ENCODE assay signal across 17 mouse cellular contexts in the genomic region with DNA sequence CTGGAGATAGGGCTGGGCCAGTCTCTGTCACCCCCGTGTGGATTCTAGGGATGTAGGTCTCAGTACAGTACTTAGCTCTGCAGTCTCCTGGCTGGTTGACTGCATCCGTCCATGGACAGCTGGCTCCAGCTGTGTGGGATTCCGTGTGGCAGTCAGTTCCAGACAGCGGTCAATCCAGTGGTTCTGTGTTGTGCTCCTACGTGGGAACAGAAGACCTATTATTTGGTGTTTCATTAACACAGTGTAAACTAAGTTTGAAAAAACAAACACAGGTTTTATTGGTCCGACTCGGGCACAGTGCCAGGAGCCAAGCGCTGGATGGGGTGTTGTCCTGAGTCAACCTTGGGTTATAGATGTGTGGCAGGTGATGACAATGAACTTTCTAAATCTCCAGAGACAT. TPM values are rescaled to one million over a fixed set of nuclear protein-coding genes. Genes with fewer than 3 reads are reported as not detected.
DNase-seq lines count a peak whose midpoint lies in the region; ATAC-seq and TF ChIP-seq lines count a peak whose summit lies in the region.
"Had no signal": no experiment of that assay in that cellular context is flagged by ENCODE, and none has a peak within 500 bp of the region (broad histone marks: within the 10 kb centered on the region; RNA-seq: fewer than 3 reads in every experiment).

No protein-coding gene starts in this region.

- H3K4me3 ChIP-seq in liver, embryonic 13.5 days (replicated peaks): no peak overlapping the region
- H3K4me3 ChIP-seq in intestine, embryonic 16.5 days (ENCODE audit: low read length): no peak overlapping the region
- H3K4me3 ChIP-seq in limb, embryonic 12.5 days (replicated peaks): no peak overlapping the region
- H3K4me3 ChIP-seq in small intestine, adult 2 months (ENCODE audit: low read depth, low read length): peak overlapping the region; percentile 37
- H3K4me3 ChIP-seq: heart, adult 2 months; midbrain, embryonic 15.5 days; neural tube, embryonic 12.5 days had no signal

- H3K9ac ChIP-seq in liver, embryonic 13.5 days: no peak overlapping the region
- no peak overlapping the region for H3K9ac ChIP-seq in intestine, embryonic 16.5 days (ENCODE audit: low read depth, low read length)
- H3K9ac ChIP-seq in limb, embryonic 12.5 days (replicated peaks): no peak overlapping the region
- H3K9ac ChIP-seq: midbrain, embryonic 15.5 days; neural tube, embryonic 12.5 days had no signal

- peaks cover 43% of the 10 kb centered on the region for H3K27me3 ChIP-seq in liver, embryonic 13.5 days
- H3K27me3 ChIP-seq in intestine, embryonic 16.5 days (replicated peaks; ENCODE audit: control insufficient read depth, insufficient read depth, low read length): no peaks in the 10 kb centered on the region
- H3K27me3 ChIP-seq in limb, embryonic 12.5 days: peaks cover 28% of the 10 kb centered on the region
- H3K27me3 ChIP-seq in small intestine, adult 2 months (ENCODE audit: control insufficient read depth, insufficient read depth, low read length): no peaks in the 10 kb centered on the region
- H3K27me3 ChIP-seq: CH12.LX, Patski had no signal

- TF ChIP-seq POLR2A in small intestine, adult 2 months (IDR thresholded peaks at IDR 0.05; ENCODE audit: low read depth, low read length): no peak

- H3K36me3 ChIP-seq in liver, embryonic 13.5 days: no peaks in the 10 kb centered on the region
- no peaks in the 10 kb centered on the region for H3K36me3 ChIP-seq in intestine, embryonic 16.5 days (ENCODE audit: control insufficient read depth, insufficient read depth, low read length)
- H3K36me3 ChIP-seq in limb, embryonic 12.5 days: no peaks in the 10 kb centered on the region
- peaks cover 3% of the 10 kb centered on the region; the same call in 1 of the 2 replicates for H3K36me3 ChIP-seq in small intestine, adult 2 months (ENCODE audit: control insufficient read depth, insufficient read depth, low read length)
- H3K36me3 ChIP-seq: midbrain, embryonic 15.5 days; neural tube, embryonic 12.5 days had no signal

- peak; percentile 31; the same call in 1 of the 2 replicates for ATAC-seq in liver, embryonic 13.5 days (ENCODE audit: low read depth)
- ATAC-seq in intestine, embryonic 16.5 days: peak; percentile 75
- peak; percentile 29; the same call in 1 of the 2 replicates for ATAC-seq in limb, embryonic 12.5 days (ENCODE audit: insufficient number of reproducible peaks, insufficient read depth, low FRiP score, low TSS enrichment, low read depth)
- ATAC-seq: midbrain, embryonic 15.5 days; Patski had no signal

- TF ChIP-seq CTCF in small intestine, adult 2 months (IDR thresholded peaks at IDR 0.05; ENCODE audit: extremely low read depth, insufficient read length, insufficient replicate concordance, low read depth, low read length): no peak

- WGBS in liver, embryonic 13.5 days (ENCODE audit: insufficient replicate concordance): 62% methylated on average over 8 of the region's 8 CpGs
- 30% methylated on average over 8 of the region's 8 CpGs for WGBS in intestine, embryonic 16.5 days
- 58% methylated on average over 8 of the region's 8 CpGs for WGBS in limb, embryonic 12.5 days
- WGBS in small intestine, adult 2 months: 17% methylated on average over 8 of the region's 8 CpGs

- H3K4me2 ChIP-seq in liver, embryonic 13.5 days: no peak overlapping the region
- no peak overlapping the region for H3K4me2 ChIP-seq in intestine, embryonic 16.5 days (ENCODE audit: low read depth, low read length)
- H3K4me2 ChIP-seq in limb, embryonic 12.5 days: no peak overlapping the region
- H3K4me2 ChIP-seq: midbrain, embryonic 15.5 days; neural tube, embryonic 12.5 days had no signal

- no peak overlapping the region for H3K27ac ChIP-seq in liver, embryonic 13.5 days
- no peak overlapping the region for H3K27ac ChIP-seq in intestine, embryonic 16.5 days (ENCODE audit: low read length)
- H3K27ac ChIP-seq in limb, embryonic 12.5 days: no peak overlapping the region
- peak overlapping the region; percentile 88 for H3K27ac ChIP-seq in small intestine, adult 2 months (ENCODE audit: insufficient read depth, low read depth, low read length)
- H3K27ac ChIP-seq: macrophage; midbrain, embryonic 15.5 days; neural tube, embryonic 12.5 days had no signal

- no peak for DNase-seq in liver, embryonic 13.5 days
- no peak for DNase-seq in liver
- no peak for DNase-seq in frontal cortex, postnatal 10 days (ENCODE audit: low spot score in 2 of 2)
- no peak for DNase-seq in frontal cortex, postnatal 25 days (ENCODE audit: low spot score in 2 of 2)
- DNase-seq: cerebellum, adult 9-10 months; kidney, adult 8-10 months; spleen, adult 18-20 months had no signal

- peaks cover 3% of the 10 kb centered on the region; the same call in 1 of the 2 replicates for H3K4me1 ChIP-seq in liver, embryonic 13.5 days (replicated peaks)
- peaks cover 26% of the 10 kb centered on the region for H3K4me1 ChIP-seq in intestine, embryonic 16.5 days (ENCODE audit: control insufficient read depth, insufficient read depth, low read length)
- H3K4me1 ChIP-seq in limb, embryonic 12.5 days (replicated peaks): peaks cover 22% of the 10 kb centered on the region
- peaks cover 41% of the 10 kb centered on the region; the same call in 1 of the 2 replicates for H3K4me1 ChIP-seq in small intestine, adult 2 months (ENCODE audit: control insufficient read depth, insufficient read depth, insufficient read length, low read length)

- H3K9me3 ChIP-seq in liver, embryonic 13.5 days (replicated peaks): no peaks in the 10 kb centered on the region
- H3K9me3 ChIP-seq in intestine, embryonic 16.5 days (ENCODE audit: control insufficient read depth, low read length): no peaks in the 10 kb centered on the region
- no peaks in the 10 kb centered on the region for H3K9me3 ChIP-seq in limb, embryonic 12.5 days
- H3K9me3 ChIP-seq: midbrain, embryonic 15.5 days; neural tube, embryonic 12.5 days had no signal

RNA-seq across cellular contexts. Expression of gene Slc12a7, which starts 2.4 kb away (rescaled TPM):
- 6.9 and 9.2 TPM in 2 replicates for polyA plus RNA-seq in liver, embryonic 13.5 days (2015; fragmentation: Nextera tagmentation; extraction: Ambion mirVana)
- 28.7 and 31.7 TPM in 2 replicates for polyA plus RNA-seq in intestine, embryonic 16.5 days (2015; fragmentation: Nextera tagmentation; extraction: Ambion mirVana)
- polyA plus RNA-seq in limb, embryonic 12.5 days (2016; fragmentation: Nextera tagmentation; extraction: Ambion mirVana): 42.7 and 48.4 TPM in 2 replicates
- polyA plus RNA-seq in small intestine, adult 2 months (2012; rRNA removed): 74.3 and 147 TPM in 2 replicates

RNA-seq across cellular contexts. Expression of gene Slc6a19, which starts 30.6 kb away (rescaled TPM):
- 0.44 and 0.87 TPM in 2 replicates for polyA plus RNA-seq in liver, embryonic 13.5 days (2015; fragmentation: Nextera tagmentation; extraction: Ambion mirVana)
- 24.9 and 40.5 TPM in 2 replicates for polyA plus RNA-seq in intestine, embryonic 16.5 days (2015; fragmentation: Nextera tagmentation; extraction: Ambion mirVana)
- polyA plus RNA-seq in limb, embryonic 12.5 days (2016; fragmentation: Nextera tagmentation; extraction: Ambion mirVana): not detected in 2 replicates
- 246 and 934 TPM in 2 replicates for polyA plus RNA-seq in small intestine, adult 2 months (2012; rRNA removed)
- polyA plus RNA-seq: hindbrain, embryonic 11.5 days had no signal

RNA-seq across cellular contexts. Expression of gene Slc6a18, which starts 57.4 kb away (rescaled TPM):
- not detected in 2 replicates for polyA plus RNA-seq in liver, embryonic 13.5 days (2015; fragmentation: Nextera tagmentation; extraction: Ambion mirVana)
- not detected in 2 replicates for polyA plus RNA-seq in intestine, embryonic 16.5 days (2015; fragmentation: Nextera tagmentation; extraction: Ambion mirVana)
- polyA plus RNA-seq in limb, embryonic 12.5 days (2016; fragmentation: Nextera tagmentation; extraction: Ambion mirVana): not detected in 2 replicates
- 0.19 and 0.81 TPM in 2 replicates for polyA plus RNA-seq in small intestine, adult 2 months (2012; rRNA removed)
- polyA plus RNA-seq: heart, adult 2 months; hindbrain, embryonic 11.5 days; macrophage; midbrain, embryonic 15.5 days; neural tube, embryonic 12.5 days had no signal
